Mouse (Mus musculus) forelimb bud, embryonic 11.5 days (tissue): ENCODE measurements around the gene Olfr1414.
A peak's percentile ranks its signal among the peaks of the same experiment; 100 is the strongest.
"Not testable (repeated sequence)": the region's sequence is repeated elsewhere in the genome, so short reads cannot be mapped to it uniquely, and the experiment has no call there.

Experiments
- DNase-seq: peaks from one replicate; pipeline ENCODE4 v3.0.0-alpha.2; 2012; ENCODE audit warnings: low read depth, low spot score

The Olfr1414 gene

GRCm38 (mm10) chr1:92518561-92518960 lies at the start of gene Olfr1414:
Gene Olfr1414 (minus strand): TSS chr1:92518661.
- DNase-seq, result no peak

GRCm38 (mm10) chr1:92545929-92546328 lies 27.5 kb upstream of the Olfr1414 start:
- no peak for DNase-seq

- no peak for DNase-seq
These were observed 20.6 kb upstream of the Olfr1414 start for GRCm38 (mm10) chr1:92539071-92539470.

GRCm38 (mm10) chr1:92536972-92537371 lies 18.5 kb upstream of the Olfr1414 start:
- no peak for DNase-seq

GRCm38 (mm10) chr1:92523764-92524163 lies 5.3 kb upstream of the Olfr1414 start:
- DNase-seq, result no peak

GRCm38 (mm10) chr1:92521376-92521775 lies 2.9 kb upstream of the Olfr1414 start:
- peak; percentile 51 for DNase-seq

GRCm38 (mm10) chr1:92519046-92519445 lies 585 bp upstream of the Olfr1414 start:
- no peak for DNase-seq

GRCm38 (mm10) chr1:92515390-92515789 lies 3.1 kb downstream of the Olfr1414 start:
- no peak for DNase-seq

GRCm38 (mm10) chr1:92511646-92512045 lies 6.8 kb downstream of the Olfr1414 start:
- DNase-seq, result not testable (repeated sequence)

GRCm38 (mm10) chr1:92496001-92496400 lies 22.5 kb downstream of the Olfr1414 start, which contains the start of gene Olfr1415:
Gene Olfr1415 (minus strand): TSS chr1:92496101.
- no peak for DNase-seq

- no peak for DNase-seq
These were observed 33.4 kb downstream of the Olfr1414 start, which contains the start of gene Olfr1416 for GRCm38 (mm10) chr1:92485013-92485412. Gene Olfr1416 (minus strand): TSS chr1:92485113.

- DNase-seq, result no peak
These were observed 44.3 kb downstream of the Olfr1414 start for GRCm38 (mm10) chr1:92474066-92474578.

GRCm38 (mm10) chr1:92473165-92474041 lies 45.1 kb downstream of the Olfr1414 start, which contains the start of gene Ndufa10:
Gene Ndufa10 (minus strand): TSS chr1:92473860.
- DNase-seq, result peak; percentile 93

- DNase-seq, result no peak
These were observed 49.6 kb downstream of the Olfr1414 start for GRCm38 (mm10) chr1:92468891-92469290.

GRCm38 (mm10) chr1:92458416-92458815 lies 60.0 kb downstream of the Olfr1414 start:
- no peak for DNase-seq

- no peak for DNase-seq
These were observed 60.7 kb downstream of the Olfr1414 start for GRCm38 (mm10) chr1:92457758-92458157.
